ENCODE assay signal across 8 mouse cellular contexts in the genomic region with DNA sequence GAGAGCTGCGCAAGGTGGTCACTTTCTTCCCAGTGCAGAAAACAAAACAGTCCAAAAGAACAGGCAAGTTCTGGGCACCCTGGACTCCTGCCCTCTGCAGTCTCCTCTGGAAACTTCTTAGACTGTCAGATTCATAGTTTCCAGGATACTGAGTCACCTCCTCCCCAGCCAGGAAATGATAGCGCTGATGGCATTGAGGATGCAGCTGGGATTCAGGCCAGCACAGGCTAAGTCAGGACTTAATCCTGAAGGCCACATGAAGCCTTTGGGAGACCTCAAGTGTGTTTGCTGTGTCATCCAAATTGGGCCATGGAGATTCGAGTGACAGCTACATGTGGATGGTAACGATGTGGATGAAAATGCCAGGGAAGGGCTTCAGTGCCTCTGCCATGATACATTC.
DNase-seq lines count a peak whose midpoint lies in the region; ATAC-seq lines count a peak whose summit lies in the region.

No protein-coding gene starts in this region.

- H3K36me3 ChIP-seq in heart, embryonic 15.5 days: no peaks in the 10 kb centered on the region
- no peaks in the 10 kb centered on the region for H3K36me3 ChIP-seq in midbrain, embryonic 15.5 days (replicated peaks)

- ATAC-seq in heart, embryonic 15.5 days (replicated peaks; ENCODE audit: insufficient number of reproducible peaks, insufficient read depth, low FRiP score, low read depth): peak; percentile 67
- no peak for ATAC-seq in granulocyte monocyte progenitor cell, adult 5-6 weeks (replicated peaks; ENCODE audit: poor library complexity, severe bottlenecking)
- ATAC-seq in midbrain, embryonic 15.5 days (replicated peaks): no peak

- H3K9me3 ChIP-seq in heart, embryonic 15.5 days (replicated peaks): no peaks in the 10 kb centered on the region
- H3K9me3 ChIP-seq in midbrain, embryonic 15.5 days: no peaks in the 10 kb centered on the region

- H3K27ac ChIP-seq in heart, embryonic 15.5 days: peak overlapping the region; percentile 51; the same call in 1 of the 2 replicates
- H3K27ac ChIP-seq in midbrain, embryonic 15.5 days: no peak overlapping the region

- 0 out of 2 replicates have a peak, but pooled peaks cover 3% of the 10 kb centered on the region for H3K4me1 ChIP-seq in heart, embryonic 15.5 days (replicated peaks)
- no peaks in the 10 kb centered on the region for H3K4me1 ChIP-seq in midbrain, embryonic 15.5 days

- H3K27me3 ChIP-seq in heart, embryonic 15.5 days: no peaks in the 10 kb centered on the region
- no peaks in the 10 kb centered on the region for H3K27me3 ChIP-seq in midbrain, embryonic 15.5 days (replicated peaks)

- WGBS in heart, embryonic 15.5 days: 75% methylated on average over 4 of the region's 4 CpGs
- WGBS in midbrain, embryonic 15.5 days: 87% methylated on average over 4 of the region's 4 CpGs

- DNase-seq in 416B (ENCODE audit: low read depth): peak; percentile 2
- DNase-seq in adrenal gland, adult (ENCODE audit: inconsistent age in 2 of 2, low spot score in 1 of 2): peak; percentile 50 to 81
- peak; percentile 65 to 74 for DNase-seq in kidney, postnatal 36 days
- no peak for DNase-seq in right cerebral cortex, postnatal 4 days
- DNase-seq in frontal cortex, adult 2 months (ENCODE audit: extremely low spot score in 1 of 2, low spot score in 1 of 2): no peak

- no peak overlapping the region for H3K9ac ChIP-seq in heart, embryonic 15.5 days
- H3K9ac ChIP-seq in midbrain, embryonic 15.5 days: no peak overlapping the region

- no peak overlapping the region for H3K4me3 ChIP-seq in heart, embryonic 15.5 days
- H3K4me3 ChIP-seq in midbrain, embryonic 15.5 days: no peak overlapping the region

- no peak overlapping the region for H3K4me2 ChIP-seq in heart, embryonic 15.5 days
- H3K4me2 ChIP-seq in midbrain, embryonic 15.5 days: no peak overlapping the region

Comparison
In these comparisons a context has a peak if more than half of its experiments do, and no peak if none do; other contexts are left out.
1. DNase-seq: peak in 416B (single experiment), adrenal gland, adult (2 of 2) and kidney, postnatal 36 days (2 of 2); none in right cerebral cortex, postnatal 4 days (single experiment) and frontal cortex, adult 2 months (0 of 2).